Mouse (Mus musculus) spleen, adult 2 months (tissue): ENCODE results near the gene Prkar2b.

Source experiments
- CTCF ChIP-seq: fragments of 200-500 bp; IDR thresholded peaks from 2 replicates; pipeline ENCODE4 v1.5.1; 2011; ENCODE audit warnings: mild to moderate bottlenecking, inconsistent platforms; ENCODE audit not compliant: insufficient read depth, insufficient read length, insufficient replicate concordance; ENCODE audit errors: extremely low read depth
- POLR2A ChIP-seq: fragments of 200-500 bp; IDR thresholded peaks from 2 replicates; pipeline ENCODE4 v1.6.1; 2011; ENCODE audit warnings: low read depth, low read length, inconsistent platforms

- TF ChIP-seq CTCF = no peak
- no peak for TF ChIP-seq POLR2A
Measured at GRCm38 (mm10) chr12:31985738-31986137, 75.4 kb downstream of the Prkar2b start.
